Mouse (Mus musculus): ENCODE measurements around the gene Golim4. TPM values are rescaled to one million over a fixed set of nuclear protein-coding genes. Genes with fewer than 3 reads are reported as not detected.

The Golim4 gene
- polyA plus RNA-seq (2015; fragmentation: Nextera tagmentation; extraction: Ambion mirVana) = 30.1 and 33.0 TPM in 2 replicates

GRCm38 (mm10) chr3:75956551-75957302 lies at the start of gene Golim4:
Gene Golim4, minus strand, starts transcription at chr3:75956949.

Other genes starting within 250 kb of the Golim4 start
- not detected in 2 replicates for gene Gm29133, start 208.8 kb downstream of the Golim4 start, polyA plus RNA-seq (2015; fragmentation: Nextera tagmentation; extraction: Ambion mirVana)
- gene Fstl5, start 117.3 kb upstream of the Golim4 start, polyA plus RNA-seq (2015; fragmentation: Nextera tagmentation; extraction: Ambion mirVana) = not detected in 2 replicates